Mouse (Mus musculus) ES-CJ7 (cell line): Measurements from ENCODE around the gene Gm8978.
"Not testable (repeated sequence)": the region's sequence is repeated elsewhere in the genome, so short reads cannot be mapped to it uniquely, and the experiment has no call there.

Source experiments
- DNase-seq: peaks from one replicate; pipeline ENCODE4 v3.0.0; 2011; ENCODE audit warnings: low read depth, low spot score

Gene Gm8978

GRCm38 (mm10) chr19:33625152-33625551, at the start of gene Gm8978:
Gene Gm8978, minus strand, starts transcription at chr19:33625252.
- DNase-seq, result not testable (repeated sequence)

- DNase-seq, result peak; percentile 82
Measured at GRCm38 (mm10) chr19:33589626-33590302, 35.3 kb downstream of the Gm8978 start.

DNA sequence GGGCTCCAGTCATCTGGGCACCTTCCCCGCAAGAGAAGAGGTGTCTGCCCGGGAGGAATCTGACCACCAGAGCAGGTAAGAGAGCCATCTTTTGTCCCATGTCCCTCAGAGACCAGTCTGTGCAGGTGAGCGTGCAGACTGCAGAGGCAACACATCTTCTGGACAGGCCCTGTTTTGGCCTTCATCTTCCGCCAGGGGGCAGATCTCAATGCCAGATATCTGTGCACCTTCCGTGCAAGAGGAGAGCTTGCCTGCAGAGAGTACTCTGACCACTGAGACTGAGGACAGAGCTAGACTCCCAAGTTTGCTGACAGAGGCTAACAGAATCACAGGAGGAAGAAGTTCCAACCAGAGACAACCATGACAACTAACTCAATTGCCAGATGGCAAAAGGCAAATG, 56.5 kb downstream of the Gm8978 start:
- peak; percentile 45 for DNase-seq
